Mouse (Mus musculus): Measurements from ENCODE around the gene Ptprm. TPM values are rescaled to one million over a fixed set of nuclear protein-coding genes. Genes with fewer than 3 reads are reported as not detected.

Ptprm gene
- 1.4 and 1.9 TPM in 2 replicates for polyA plus RNA-seq (2012; rRNA removed)

DNA sequence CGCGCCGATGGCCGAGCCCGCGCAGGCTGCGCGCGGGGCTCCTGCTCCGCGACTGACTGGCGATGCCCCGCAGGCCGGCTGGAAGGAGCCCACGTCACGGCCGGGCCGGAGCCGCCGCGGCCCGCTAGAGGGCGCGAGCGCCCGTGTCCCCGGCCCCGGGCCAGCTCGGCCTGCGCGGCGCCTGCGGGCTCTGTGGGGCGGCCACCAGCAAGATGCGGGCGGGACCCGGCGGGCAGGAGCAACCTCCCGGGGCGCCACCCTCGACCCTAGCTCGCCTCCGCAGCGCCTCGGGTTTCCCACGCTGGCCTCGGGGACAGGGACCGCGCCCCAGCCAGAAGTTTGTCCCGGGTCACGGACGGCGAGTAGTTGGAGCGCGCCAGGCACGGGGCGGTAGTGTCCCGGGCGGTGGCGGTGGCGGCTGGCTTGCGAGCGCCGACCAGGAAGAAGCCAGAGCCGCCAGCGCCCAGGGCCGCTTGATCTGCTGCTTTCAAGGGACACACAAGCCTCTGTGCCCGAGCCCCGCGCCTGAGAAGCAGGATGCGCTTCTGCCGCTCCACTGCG, at the start of gene Ptprm:
Ptprm (minus strand) TSS at position 7 of the 561 bp plus-strand sequence.

Data from stomach, adult 2 months (tissue).